Mouse (Mus musculus) bone marrow macrophage, adult 2 months (primary cell): ENCODE results near the gene Zfyve28.

ENCODE experiments used
- CTCF ChIP-seq: IDR thresholded peaks from 2 replicates; pipeline ENCODE4 v1.5.1; 2012; ENCODE audit warnings: low read depth, mild to moderate bottlenecking, low read length, moderate library complexity
- POLR2A ChIP-seq: IDR thresholded peaks from 2 replicates; pipeline ENCODE4 v1.6.1; 2012; ENCODE audit warnings: mild to moderate bottlenecking, low read depth, low read length, borderline replicate concordance

DNA sequence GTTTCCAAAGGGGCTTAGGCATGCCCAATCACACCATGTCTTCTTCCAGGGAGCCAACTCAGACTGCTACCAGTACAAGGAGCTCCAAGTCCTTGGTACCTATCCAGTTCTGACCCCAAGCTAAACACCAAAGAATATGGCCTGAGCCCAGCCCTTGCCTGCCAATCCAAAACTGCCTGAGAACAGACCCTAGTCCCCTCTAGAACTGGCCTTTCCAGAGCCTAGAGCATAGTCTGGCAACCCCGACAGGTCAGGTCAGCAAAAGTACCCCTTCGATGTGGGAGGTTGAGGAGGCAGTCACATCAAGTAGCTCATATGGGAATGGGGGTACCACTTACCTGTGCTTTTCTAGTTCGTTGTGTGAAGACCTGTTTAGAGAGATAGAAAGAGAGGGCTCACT is 104.3 kb downstream of the Zfyve28 start:
- TF ChIP-seq CTCF (no peak), POLR2A (no peak)
